Mouse (Mus musculus): ENCODE measurements at regions not wholly inside any gene's neighbourhood (a gene's known extent, or its start where the extent isn't known, plus 50 kb on each side); places are given as distances from the start of the nearest gene placed in this dataset.

GRCm38 (mm10) chr6:51208660-51209396, 223.6 kb upstream of the Nfe2l3 start:
- intact Hi-C loops (cut with DNase I; ENCODE audit: low total_unique reads): loop anchor here (2.0 to 10.0 kb wide), 2 partner anchors 370 to 646 kb away; no protein-coding TSS in a partner anchor
- DNase-seq: no peak

DNA sequence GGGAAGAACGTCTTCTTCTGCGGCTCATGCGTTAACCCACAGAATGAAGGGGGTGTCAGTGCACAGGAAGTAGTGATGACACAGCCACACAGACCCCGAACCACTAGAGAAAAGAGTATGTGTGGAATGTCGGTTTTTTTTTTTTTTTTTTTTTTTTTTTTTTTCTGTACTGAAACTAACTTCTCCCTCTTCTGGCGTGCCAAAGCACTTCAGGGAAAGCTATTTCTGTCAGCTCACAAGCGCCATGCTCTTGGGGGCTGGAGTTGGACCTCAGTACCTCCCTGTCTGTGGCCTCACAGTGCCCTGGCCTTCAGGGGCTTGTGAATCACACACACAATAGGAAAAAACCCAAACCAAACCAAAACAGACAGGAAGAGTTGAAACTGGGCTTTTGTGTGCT, 221.1 kb upstream of the Nfe2l3 start:
- intact Hi-C loops (cut with DNase I; ENCODE audit: low total_unique reads): loop anchor here (2.0 kb wide), 1 partner anchor 147 kb away; no protein-coding TSS in a partner anchor
- DNase-seq: peak; percentile 32

DNA sequence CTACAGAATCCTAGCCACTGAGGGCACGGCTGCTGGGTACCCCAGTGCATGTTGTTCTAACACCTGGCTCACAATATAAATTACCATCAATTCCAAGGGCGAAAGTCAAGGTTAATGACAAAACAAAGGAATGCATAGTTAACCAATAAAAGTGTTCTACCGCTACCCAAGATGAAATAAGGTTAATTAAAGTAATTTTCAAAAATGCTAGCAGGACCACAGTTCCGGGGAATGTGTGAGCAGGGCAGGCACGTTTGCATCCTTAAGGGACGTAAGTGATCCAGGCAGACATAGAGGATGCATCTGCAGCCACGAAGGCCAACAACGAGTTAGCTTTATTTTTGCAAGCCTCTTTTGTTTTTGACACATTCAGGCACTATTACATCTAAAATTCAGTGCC, 220.3 kb upstream of the Nfe2l3 start:
- intact Hi-C loops (cut with DNase I; ENCODE audit: low total_unique reads): no loop called here
- no peak for DNase-seq

GRCm38 (mm10) chr6:51215371-51215770, 217.1 kb upstream of the Nfe2l3 start:
- intact Hi-C loops (cut with DNase I; ENCODE audit: low total_unique reads): no loop called here
- DNase-seq: no peak

DNA sequence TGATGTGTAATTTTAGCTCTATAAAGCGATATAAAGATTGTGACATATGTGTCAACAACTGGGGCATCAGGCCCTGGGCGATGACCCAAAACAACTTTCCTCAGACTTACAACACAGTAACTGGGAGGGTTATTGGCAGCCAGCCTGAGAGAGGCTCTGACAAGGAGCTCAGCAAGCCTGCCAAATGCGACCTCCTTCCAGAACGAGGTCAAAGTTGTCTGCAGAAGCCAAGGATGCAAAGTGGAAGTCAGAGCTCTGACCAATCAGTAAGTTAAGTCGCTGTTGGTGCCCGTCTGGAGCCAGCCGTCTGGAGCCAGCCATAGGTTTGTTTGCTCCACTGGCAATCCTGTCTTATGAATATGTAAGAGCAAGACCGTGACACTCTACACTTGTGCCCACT, 216.0 kb upstream of the Nfe2l3 start:
- DNase-seq: peak; percentile 84
- intact Hi-C loops (cut with DNase I; ENCODE audit: low total_unique reads): no loop called here

DNA sequence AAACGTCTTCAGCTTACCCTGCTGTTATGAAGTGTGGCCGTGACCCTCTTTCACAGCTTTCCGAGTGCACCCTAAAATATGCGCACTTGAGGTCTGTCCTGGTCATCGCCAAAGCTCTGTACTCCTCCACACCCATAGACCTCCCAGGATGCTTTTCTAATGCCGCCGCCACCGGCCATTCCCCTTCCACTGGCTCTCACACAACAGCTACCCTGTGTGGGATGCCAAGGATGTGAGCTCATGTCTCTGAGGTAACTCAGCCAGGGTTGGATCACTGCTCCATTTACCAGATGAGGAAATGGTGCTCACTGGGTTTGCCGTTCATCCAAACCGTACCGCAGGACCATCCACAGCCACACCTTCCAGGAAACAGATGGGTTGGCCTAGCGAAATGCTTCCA, 212.8 kb upstream of the Nfe2l3 start:
- no peak for DNase-seq
- intact Hi-C loops (cut with DNase I; ENCODE audit: low total_unique reads): no loop called here

DNA sequence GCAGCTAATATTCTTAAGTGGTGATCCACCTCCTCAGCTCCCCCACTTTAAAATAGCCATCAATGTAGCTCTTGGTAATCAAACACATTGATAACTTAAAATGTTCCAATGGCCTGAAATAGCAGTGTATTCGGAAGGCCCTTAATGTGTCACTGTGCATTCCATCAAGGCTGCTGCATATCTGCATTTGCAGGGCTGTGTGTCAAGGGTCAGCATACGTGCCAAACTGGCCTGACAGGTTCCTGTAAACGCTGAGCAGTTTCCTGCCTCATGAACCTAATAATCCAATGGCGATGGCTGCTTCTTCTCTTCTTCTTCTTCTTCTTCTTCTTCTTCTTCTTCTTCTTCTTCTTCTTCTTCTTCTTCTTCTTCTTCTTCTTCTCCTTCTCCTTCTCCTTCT, 211.7 kb upstream of the Nfe2l3 start:
- DNase-seq: no peak
- intact Hi-C loops (cut with DNase I; ENCODE audit: low total_unique reads): no loop called here

GRCm38 (mm10) chr6:51236077-51236740, 196.3 kb upstream of the Nfe2l3 start:
- DNase-seq: no peak
- intact Hi-C loops (cut with DNase I; ENCODE audit: low total_unique reads): no loop called here

- no peak for DNase-seq
- intact Hi-C loops (cut with DNase I; ENCODE audit: low total_unique reads): no loop called here
Measured at GRCm38 (mm10) chr6:51240039-51240438, 192.4 kb upstream of the Nfe2l3 start.

- no peak for DNase-seq
- intact Hi-C loops (cut with DNase I; ENCODE audit: low total_unique reads): no loop called here
Measured at GRCm38 (mm10) chr6:51250233-51250632, 182.2 kb upstream of the Nfe2l3 start.

GRCm38 (mm10) chr6:51251432-51251831, 181.0 kb upstream of the Nfe2l3 start:
- intact Hi-C loops (cut with DNase I; ENCODE audit: low total_unique reads): no loop called here
- DNase-seq: no peak

DNA sequence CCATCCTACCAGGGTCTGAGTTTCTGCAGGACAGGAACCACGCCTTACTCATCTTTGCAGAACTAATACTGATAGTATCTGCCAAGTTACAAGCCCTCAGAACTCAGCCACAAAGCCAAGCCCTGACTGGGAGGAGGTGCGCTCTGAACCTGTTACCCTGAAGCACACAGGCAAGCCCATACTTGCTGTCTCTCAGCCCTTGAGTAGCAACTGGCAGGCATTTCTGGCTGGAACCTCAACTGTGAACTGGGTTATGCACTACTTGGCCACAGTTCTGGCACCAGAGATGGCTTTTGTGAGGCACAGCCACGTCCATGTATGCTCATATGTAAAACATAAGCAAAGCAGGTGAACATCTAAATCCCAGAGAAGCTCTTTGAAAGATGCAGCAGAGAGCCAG, 179.7 kb upstream of the Nfe2l3 start:
- DNase-seq: no peak
- intact Hi-C loops (cut with DNase I; ENCODE audit: low total_unique reads): no loop called here

DNA sequence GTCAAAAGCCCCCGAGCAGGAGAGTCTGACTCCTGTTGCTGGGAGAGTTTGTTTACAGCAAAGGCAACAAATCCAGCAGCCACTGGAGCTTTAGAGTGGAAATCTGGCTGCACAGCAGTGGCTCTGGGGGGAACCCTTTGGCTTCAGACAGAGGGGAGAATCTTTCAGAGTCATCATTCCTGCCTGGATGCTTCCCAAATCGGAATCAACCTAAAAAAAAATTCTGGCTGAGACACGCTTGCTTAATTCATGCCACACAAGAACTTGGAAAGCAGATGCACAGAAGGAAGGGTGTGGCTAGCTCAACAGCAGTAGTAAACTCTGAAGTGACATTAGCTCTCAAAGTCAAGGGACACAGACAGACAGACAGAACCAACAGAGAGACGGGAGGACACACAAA, 175.8 kb upstream of the Nfe2l3 start:
- intact Hi-C loops (cut with DNase I; ENCODE audit: low total_unique reads): no loop called here
- DNase-seq: no peak

DNA sequence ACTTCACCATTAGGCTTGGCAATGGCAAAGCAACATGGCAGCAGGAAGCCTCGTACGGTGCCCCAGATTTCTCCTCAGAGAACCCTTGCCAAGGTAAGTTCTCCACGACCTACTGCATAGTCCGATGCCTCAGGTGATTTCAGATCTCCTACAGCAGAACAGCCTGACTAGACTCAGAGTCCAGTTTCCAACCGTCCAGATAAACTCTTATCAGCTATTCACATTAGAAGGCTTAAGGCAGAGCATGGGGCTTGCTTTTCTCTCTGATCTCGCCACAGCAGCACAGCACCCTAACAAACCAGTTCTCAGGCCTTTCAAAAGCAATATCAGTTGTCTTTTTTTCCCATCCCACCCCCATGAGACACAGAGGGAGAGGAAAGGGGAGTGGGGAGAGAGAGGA, 174.9 kb upstream of the Nfe2l3 start:
- intact Hi-C loops (cut with DNase I; ENCODE audit: low total_unique reads): no loop called here
- DNase-seq: no peak

- intact Hi-C loops (cut with DNase I; ENCODE audit: low total_unique reads): no loop called here
- no peak for DNase-seq
Measured at GRCm38 (mm10) chr6:51258304-51258703, 174.2 kb upstream of the Nfe2l3 start.

- no peak for DNase-seq
- intact Hi-C loops (cut with DNase I; ENCODE audit: low total_unique reads): no loop called here
Measured at GRCm38 (mm10) chr6:51263595-51263994, 168.9 kb upstream of the Nfe2l3 start.

- intact Hi-C loops (cut with DNase I; ENCODE audit: low total_unique reads): no loop called here
Measured at GRCm38 (mm10) chr6:51265329-51265728, 167.1 kb upstream of the Nfe2l3 start.

DNA sequence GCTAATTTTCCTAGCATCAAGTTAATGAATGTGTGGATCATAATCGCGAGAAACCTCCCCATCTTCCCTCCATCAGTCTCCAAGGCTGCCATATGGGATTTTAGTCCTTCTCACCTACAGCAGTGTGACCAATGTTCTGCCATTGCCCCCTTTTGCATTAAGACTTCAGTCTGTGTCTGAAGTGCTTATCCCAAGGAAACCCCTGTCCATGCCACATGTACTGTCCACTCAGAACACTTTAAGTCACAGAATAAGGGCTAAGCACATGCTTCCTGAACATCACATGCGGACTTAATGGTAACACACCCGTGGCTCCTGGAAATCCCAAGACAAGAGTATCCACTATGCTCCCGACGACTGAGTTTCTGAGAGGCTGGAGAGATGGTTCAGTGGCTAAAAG, 165.7 kb upstream of the Nfe2l3 start:
- intact Hi-C loops (cut with DNase I; ENCODE audit: low total_unique reads): no loop called here
- DNase-seq: no peak

More at GRCm38 (mm10) chr6:51265329-51265728, 167.1 kb upstream of the Nfe2l3 start:
- no peak for DNase-seq

DNA sequence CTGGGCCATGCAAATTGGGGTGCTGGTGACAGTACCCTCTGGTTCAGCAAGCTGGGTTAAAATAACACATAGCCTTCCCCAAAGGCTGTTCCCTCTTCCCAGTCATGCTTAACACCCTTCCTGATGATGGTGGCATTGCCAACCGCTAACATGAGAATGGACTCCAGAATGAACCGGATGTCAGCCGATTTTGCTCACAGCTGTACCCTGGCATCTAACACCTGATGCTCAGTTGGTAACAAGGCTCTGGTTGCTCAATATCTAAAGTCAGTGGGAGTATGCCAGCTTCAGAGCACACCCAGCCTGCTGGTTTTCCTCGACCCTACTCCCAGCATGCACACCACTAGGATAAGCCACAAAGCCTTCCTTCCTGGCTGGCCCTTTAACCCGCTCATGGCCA, 164.6 kb upstream of the Nfe2l3 start:
- intact Hi-C loops (cut with DNase I; ENCODE audit: low total_unique reads): no loop called here
- no peak for DNase-seq

DNA sequence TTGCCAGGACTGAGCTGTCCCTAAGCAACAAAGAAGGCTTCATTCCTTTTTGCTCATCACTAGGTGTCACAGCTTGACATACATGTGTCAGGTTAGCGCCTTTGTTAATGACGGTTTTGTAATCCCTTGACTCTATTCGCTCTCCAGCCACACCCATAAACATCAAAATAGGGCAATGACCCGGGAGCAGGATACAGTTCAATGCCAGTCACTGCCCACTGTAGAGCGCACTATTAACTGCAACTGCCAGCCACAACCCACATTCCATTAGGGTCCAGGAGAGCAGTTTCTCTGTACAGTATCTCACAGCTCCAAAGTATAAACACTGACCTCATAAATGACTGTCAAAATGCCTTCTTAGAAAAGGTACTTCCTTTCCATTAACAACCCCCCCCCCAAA, 163.5 kb upstream of the Nfe2l3 start:
- intact Hi-C loops (cut with DNase I; ENCODE audit: low total_unique reads): no loop called here
- DNase-seq: no peak

DNA sequence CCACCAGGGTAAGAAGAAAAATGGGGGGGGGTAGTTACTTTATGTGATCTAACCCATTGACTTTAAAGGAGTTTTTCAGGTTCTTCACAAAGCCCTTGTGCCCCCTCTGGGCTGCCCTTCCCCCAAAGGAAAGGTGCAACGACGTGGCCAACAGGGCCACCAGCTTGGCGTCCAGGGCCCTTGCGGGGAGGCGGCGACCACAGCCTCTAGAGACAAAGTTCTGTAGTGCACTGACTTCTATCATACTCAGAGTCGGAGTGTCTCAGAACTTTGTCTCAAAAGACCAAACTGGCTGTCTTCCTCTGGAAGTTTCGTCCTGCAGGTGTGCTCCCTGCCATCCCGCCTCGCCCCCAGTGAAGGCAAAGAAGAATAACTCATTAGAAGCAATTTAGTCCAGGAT, 162.9 kb upstream of the Nfe2l3 start:
- no peak for DNase-seq
- intact Hi-C loops (cut with DNase I; ENCODE audit: low total_unique reads): no loop called here

Measured in gastrocnemius, postnatal 14 days (tissue).